Mouse (Mus musculus): Measurements from ENCODE around the gene Osbpl2.

GRCm38 (mm10) chr2:180154796-180155195 is 35.7 kb downstream of the Osbpl2 start:
- TF ChIP-seq CTCF (IDR thresholded peaks at IDR 0.05; ENCODE audit: low read depth, low read length) (no peak), POLR2A (IDR thresholded peaks at IDR 0.05; ENCODE audit: extremely low read depth, insufficient read depth, low read length) (no peak)

All from liver, adult 2 months (tissue).